Mouse (Mus musculus): Measurements from ENCODE around the gene Cyyr1. TPM values are rescaled to one million over a fixed set of nuclear protein-coding genes. Genes with fewer than 3 reads are reported as not detected.

Gene Cyyr1
- polyA plus RNA-seq, 1 experiment from 2014 or later, result not detected

- H3K36me3 ChIP-seq (ENCODE audit: inconsistent target), result no peaks in the 10 kb centered on the region
- H3K4me3 ChIP-seq (ENCODE audit: inconsistent target), result no peak overlapping the region
- no peaks in the 10 kb centered on the region for H3K79me2 ChIP-seq (ENCODE audit: inconsistent target)
- H3K27ac ChIP-seq, result no peak overlapping the region
- 12% methylated on average over 6 of the region's 6 CpGs for WGBS (ENCODE audit: missing documents)
Measured at GRCm38 (mm10) chr16:85507264-85507663, 45.9 kb downstream of the Cyyr1 start.

- WGBS (ENCODE audit: missing documents), result 74% methylated on average over 3 of the region's 3 CpGs
- Histone ChIP-seq H3K27ac (no peak overlapping the region), H3K79me2 (ENCODE audit: inconsistent target) (no peaks in the 10 kb centered on the region), H3K4me3 (ENCODE audit: inconsistent target) (no peak overlapping the region), H3K36me3 (ENCODE audit: inconsistent target) (no peaks in the 10 kb centered on the region)
Measured at GRCm38 (mm10) chr16:85505108-85505507, 48.1 kb downstream of the Cyyr1 start.

- Histone ChIP-seq H3K79me2 (ENCODE audit: inconsistent target) (no peaks in the 10 kb centered on the region), H3K36me3 (ENCODE audit: inconsistent target) (no peaks in the 10 kb centered on the region), H3K4me3 (ENCODE audit: inconsistent target) (no peak overlapping the region), H3K27ac (no peak overlapping the region)
- WGBS (ENCODE audit: missing documents), result 86% methylated on average over 5 of the region's 5 CpGs
Measured at GRCm38 (mm10) chr16:85503416-85503815, 49.8 kb downstream of the Cyyr1 start.

- Histone ChIP-seq H3K79me2 (ENCODE audit: inconsistent target) (no peaks in the 10 kb centered on the region), H3K4me3 (ENCODE audit: inconsistent target) (no peak overlapping the region), H3K36me3 (ENCODE audit: inconsistent target) (no peaks in the 10 kb centered on the region), H3K27ac (no peak overlapping the region)
- WGBS (ENCODE audit: missing documents), result 100% methylated on average over 2 of the region's 2 CpGs
Measured at GRCm38 (mm10) chr16:85495837-85496236, 57.4 kb downstream of the Cyyr1 start.

- 70% methylated on average over 5 of the region's 5 CpGs for WGBS (ENCODE audit: missing documents)
- H3K27ac ChIP-seq, result no peak overlapping the region
- no peaks in the 10 kb centered on the region for H3K79me2 ChIP-seq (ENCODE audit: inconsistent target)
- no peak overlapping the region for H3K4me3 ChIP-seq (ENCODE audit: inconsistent target)
- H3K36me3 ChIP-seq (ENCODE audit: inconsistent target), result no peaks in the 10 kb centered on the region
Measured at GRCm38 (mm10) chr16:85488105-85488607, 65.0 kb downstream of the Cyyr1 start.

- 95% methylated on average over 7 of the region's 7 CpGs for WGBS (ENCODE audit: missing documents)
- Histone ChIP-seq H3K36me3 (ENCODE audit: inconsistent target) (no peaks in the 10 kb centered on the region), H3K27ac (no peak overlapping the region), H3K4me3 (ENCODE audit: inconsistent target) (no peak overlapping the region), H3K79me2 (ENCODE audit: inconsistent target) (no peaks in the 10 kb centered on the region)
Measured at GRCm38 (mm10) chr16:85487266-85487665, 65.9 kb downstream of the Cyyr1 start.

GRCm38 (mm10) chr16:85484557-85484956 is 68.6 kb downstream of the Cyyr1 start:
- 94% methylated on average over 4 of the region's 4 CpGs for WGBS (ENCODE audit: missing documents)
- Histone ChIP-seq H3K27ac (no peak overlapping the region), H3K4me3 (ENCODE audit: inconsistent target) (no peak overlapping the region), H3K79me2 (ENCODE audit: inconsistent target) (no peaks in the 10 kb centered on the region), H3K36me3 (ENCODE audit: inconsistent target) (no peaks in the 10 kb centered on the region)

- 86% methylated on average over 5 of the region's 5 CpGs for WGBS (ENCODE audit: missing documents)
- H3K79me2 ChIP-seq (ENCODE audit: inconsistent target), result no peaks in the 10 kb centered on the region
- H3K27ac ChIP-seq, result no peak overlapping the region
- no peaks in the 10 kb centered on the region for H3K36me3 ChIP-seq (ENCODE audit: inconsistent target)
- no peak overlapping the region for H3K4me3 ChIP-seq (ENCODE audit: inconsistent target)
Measured at GRCm38 (mm10) chr16:85474552-85475071, 78.6 kb downstream of the Cyyr1 start.

- H3K79me2 ChIP-seq (ENCODE audit: inconsistent target), result no peaks in the 10 kb centered on the region
- 63% methylated on average over 4 of the region's 4 CpGs for WGBS (ENCODE audit: missing documents)
- no peak overlapping the region for H3K4me3 ChIP-seq (ENCODE audit: inconsistent target)
- H3K36me3 ChIP-seq (ENCODE audit: inconsistent target), result no peaks in the 10 kb centered on the region
- H3K27ac ChIP-seq, result no peak overlapping the region
Measured at GRCm38 (mm10) chr16:85470057-85470456, 83.1 kb downstream of the Cyyr1 start.

- no peaks in the 10 kb centered on the region for H3K79me2 ChIP-seq (ENCODE audit: inconsistent target)
- no peak overlapping the region for H3K27ac ChIP-seq
- 82% methylated on average over 1 of the region's 1 CpGs for WGBS (ENCODE audit: missing documents)
- H3K4me3 ChIP-seq (ENCODE audit: inconsistent target), result no peak overlapping the region
- H3K36me3 ChIP-seq (ENCODE audit: inconsistent target), result no peaks in the 10 kb centered on the region
Measured at GRCm38 (mm10) chr16:85455043-85455442, 98.2 kb downstream of the Cyyr1 start.

GRCm38 (mm10) chr16:85446306-85446705 is 106.9 kb downstream of the Cyyr1 start:
- 38% methylated on average over 1 of the region's 1 CpGs for WGBS (ENCODE audit: missing documents)

GRCm38 (mm10) chr16:85445801-85446200 is 107.4 kb downstream of the Cyyr1 start:
- WGBS (ENCODE audit: missing documents), result 90% methylated on average over 3 of the region's 3 CpGs
- Histone ChIP-seq H3K27ac (no peak overlapping the region), H3K36me3 (ENCODE audit: inconsistent target) (no peaks in the 10 kb centered on the region), H3K4me3 (ENCODE audit: inconsistent target) (no peak overlapping the region), H3K79me2 (ENCODE audit: inconsistent target) (no peaks in the 10 kb centered on the region)

More at GRCm38 (mm10) chr16:85446306-85446705, 106.9 kb downstream of the Cyyr1 start:
- no peak overlapping the region for H3K4me3 ChIP-seq (ENCODE audit: inconsistent target)
- no peak overlapping the region for H3K27ac ChIP-seq
- no peaks in the 10 kb centered on the region for H3K79me2 ChIP-seq (ENCODE audit: inconsistent target)
- H3K36me3 ChIP-seq (ENCODE audit: inconsistent target), result no peaks in the 10 kb centered on the region

GRCm38 (mm10) chr16:85435427-85435826 is 117.8 kb downstream of the Cyyr1 start:
- H3K79me2 ChIP-seq (ENCODE audit: inconsistent target), result no peaks in the 10 kb centered on the region
- WGBS (ENCODE audit: missing documents), result 51% methylated on average over 2 of the region's 2 CpGs
- no peak overlapping the region for H3K27ac ChIP-seq
- no peak overlapping the region for H3K4me3 ChIP-seq (ENCODE audit: inconsistent target)
- H3K36me3 ChIP-seq (ENCODE audit: inconsistent target), result no peaks in the 10 kb centered on the region

GRCm38 (mm10) chr16:85429173-85429572 is 124.0 kb downstream of the Cyyr1 start:
- Histone ChIP-seq H3K36me3 (ENCODE audit: inconsistent target) (no peaks in the 10 kb centered on the region), H3K79me2 (ENCODE audit: inconsistent target) (no peaks in the 10 kb centered on the region), H3K4me3 (ENCODE audit: inconsistent target) (no peak overlapping the region), H3K27ac (no peak overlapping the region)
- 70% methylated on average over 3 of the region's 3 CpGs for WGBS (ENCODE audit: missing documents)

GRCm38 (mm10) chr16:85422889-85423288 is 130.3 kb downstream of the Cyyr1 start:
- Histone ChIP-seq H3K27ac (no peak overlapping the region), H3K79me2 (ENCODE audit: inconsistent target) (no peaks in the 10 kb centered on the region), H3K4me3 (ENCODE audit: inconsistent target) (no peak overlapping the region), H3K36me3 (ENCODE audit: inconsistent target) (no peaks in the 10 kb centered on the region)
- 81% methylated on average over 2 of the region's 2 CpGs for WGBS (ENCODE audit: missing documents)

- Histone ChIP-seq H3K36me3 (ENCODE audit: inconsistent target) (no peaks in the 10 kb centered on the region), H3K79me2 (ENCODE audit: inconsistent target) (no peaks in the 10 kb centered on the region), H3K27ac (no peak overlapping the region), H3K4me3 (ENCODE audit: inconsistent target) (no peak overlapping the region)
- 79% methylated on average over 3 of the region's 3 CpGs for WGBS (ENCODE audit: missing documents)
Measured at GRCm38 (mm10) chr16:85415415-85415814, 137.8 kb downstream of the Cyyr1 start.
